Mouse (Mus musculus) c-Kit-positive CD71-negative TER-119-negative erythroid progenitor cells, embryonic 14.5 days (primary cell): Measurements from ENCODE around the gene Rnf8.

ENCODE experiments used
- DNase-seq: peaks from one replicate; pipeline ENCODE4 v3.0.0-alpha.2; 2013; ENCODE audit warnings: low read depth

The Rnf8 gene

DNA sequence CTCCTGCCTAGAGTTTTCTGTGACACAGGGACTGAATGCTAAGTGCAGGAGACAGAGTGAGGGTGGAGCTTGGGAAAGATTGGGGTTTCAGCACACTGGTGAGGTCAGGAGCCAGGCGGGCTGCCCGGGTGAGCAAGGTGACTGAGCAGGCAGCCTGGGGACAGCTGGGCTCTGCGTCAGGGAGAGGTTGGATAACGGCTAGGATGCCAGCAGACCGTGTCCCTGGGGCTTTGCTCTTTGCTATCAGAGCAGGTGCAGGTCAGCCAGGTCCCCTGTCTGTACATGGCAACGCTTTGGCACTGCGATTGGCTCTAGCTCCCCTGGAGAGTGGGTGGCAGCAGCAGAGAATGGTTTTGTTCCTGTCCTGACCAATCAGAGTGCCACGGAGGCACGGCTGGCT, 12.7 kb downstream of the Rnf8 start:
- DNase-seq: no peak

DNA sequence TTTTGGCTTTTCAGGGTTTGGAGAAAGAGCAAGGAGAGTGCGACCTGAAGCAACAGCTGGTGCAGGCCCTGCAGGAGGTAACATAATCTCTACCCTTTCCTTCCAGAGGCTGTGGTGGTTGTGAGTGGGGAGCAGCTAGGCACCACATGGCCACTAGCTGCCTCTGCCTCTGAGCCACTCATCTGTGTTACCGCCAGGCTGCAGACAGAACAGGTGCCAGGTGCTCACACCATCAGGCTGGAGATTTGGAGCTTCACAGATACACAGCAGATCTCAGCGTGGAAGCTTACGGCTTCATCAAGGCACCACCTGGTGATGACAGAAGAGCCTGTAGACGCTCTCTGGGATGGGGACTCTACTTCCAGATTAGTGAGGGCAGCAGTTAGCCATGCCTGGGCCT, 14.4 kb downstream of the Rnf8 start:
- no peak for DNase-seq

DNA sequence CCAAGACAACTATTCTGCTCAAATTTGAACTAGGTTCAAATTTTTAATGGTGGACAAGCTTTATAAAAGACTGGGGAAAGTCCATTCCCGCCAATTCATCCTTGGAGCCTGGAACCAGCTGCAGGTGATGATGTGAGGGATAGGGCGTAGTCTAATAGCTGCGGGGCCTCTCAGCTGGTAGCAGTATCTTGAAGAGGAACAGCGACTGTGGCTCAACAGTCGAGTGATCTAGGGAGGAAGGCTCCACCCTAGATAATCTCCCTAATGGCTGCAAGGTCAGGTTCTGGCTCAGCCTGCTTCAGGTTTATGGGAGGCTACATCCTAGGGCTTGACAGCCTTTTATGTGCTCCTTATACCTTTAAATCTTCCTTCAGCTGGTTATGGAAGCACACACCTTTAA, 15.0 kb downstream of the Rnf8 start:
- DNase-seq: no peak

DNA sequence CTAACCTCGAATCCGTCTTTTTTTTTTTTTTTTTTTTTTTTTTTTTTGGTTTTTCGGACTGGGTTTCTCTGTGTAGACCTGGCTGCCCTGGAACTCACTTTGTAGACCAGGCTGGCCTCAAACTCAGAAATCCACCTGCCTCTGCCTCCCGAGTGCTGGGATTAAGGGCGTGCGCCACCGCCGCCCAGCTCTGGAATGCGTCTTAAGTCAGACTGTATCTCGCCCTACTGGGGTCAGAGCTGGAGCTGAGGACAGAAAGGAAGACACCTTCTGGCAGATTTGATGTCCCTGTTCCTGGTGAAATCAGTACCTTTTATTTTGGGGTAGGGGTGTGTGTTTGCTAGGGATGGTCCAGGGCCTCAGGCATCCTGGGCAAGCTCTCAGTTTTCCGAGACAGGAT, 17.7 kb downstream of the Rnf8 start:
- no peak for DNase-seq

DNA sequence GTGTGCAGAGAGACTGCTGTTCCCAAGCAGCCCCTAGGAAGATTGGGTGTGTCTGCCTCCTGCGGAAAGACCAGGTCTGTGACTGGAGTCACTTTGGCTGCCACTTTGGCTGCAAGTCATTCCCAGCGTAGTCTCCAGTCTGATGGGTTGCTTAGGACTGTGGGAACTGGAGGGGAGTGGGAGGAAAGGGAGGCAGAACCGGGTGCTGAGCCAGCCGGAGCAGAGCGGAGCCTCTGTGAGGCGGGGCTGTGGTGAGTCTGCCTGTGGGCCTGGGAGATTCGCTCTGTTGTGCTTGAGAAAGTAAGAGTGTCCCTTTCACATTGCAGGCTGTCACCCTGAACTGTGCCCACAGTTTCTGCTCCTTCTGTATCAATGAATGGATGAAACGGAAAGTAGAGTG, 20.9 kb downstream of the Rnf8 start:
- DNase-seq: no peak

DNA sequence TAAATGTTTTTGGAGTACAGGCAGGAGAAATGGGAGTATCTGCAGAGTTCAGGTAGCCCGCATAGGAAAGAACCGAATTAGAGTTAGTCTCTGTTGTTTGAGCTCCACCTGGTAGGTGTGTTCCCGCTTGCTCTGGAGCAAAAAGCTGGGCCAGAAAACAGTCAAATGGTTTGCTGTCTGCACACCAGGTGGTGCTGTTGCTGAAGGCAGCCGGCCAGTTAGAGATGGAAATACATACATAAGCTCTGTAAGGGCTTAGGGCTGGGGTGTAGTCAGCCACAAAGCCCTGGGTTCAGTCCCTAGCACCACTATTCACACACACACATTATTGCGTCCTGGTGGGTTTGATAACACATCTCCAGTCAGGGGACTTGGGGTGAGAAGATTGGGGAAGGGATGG, 21.5 kb downstream of the Rnf8 start:
- no peak for DNase-seq

DNA sequence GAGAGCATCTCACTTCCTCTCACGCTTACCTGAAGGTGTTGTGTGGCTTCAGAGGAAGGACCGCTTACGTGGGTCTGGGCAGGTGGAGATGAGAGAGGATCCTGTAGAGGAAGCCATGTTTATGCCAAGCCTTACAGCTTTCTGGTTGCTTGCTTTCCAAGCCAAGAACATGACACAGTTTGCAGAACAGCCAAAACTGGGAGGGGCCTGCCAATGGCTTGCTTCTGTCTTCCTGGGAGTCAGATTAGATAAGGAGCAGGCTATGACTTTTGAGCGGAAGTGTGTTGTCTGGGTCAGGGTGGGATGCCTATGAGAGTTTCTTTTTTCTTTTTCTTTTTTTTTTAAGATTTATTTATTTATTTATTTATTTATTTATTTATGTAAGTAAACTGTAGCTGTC, 22.8 kb downstream of the Rnf8 start:
- DNase-seq: no peak

DNA sequence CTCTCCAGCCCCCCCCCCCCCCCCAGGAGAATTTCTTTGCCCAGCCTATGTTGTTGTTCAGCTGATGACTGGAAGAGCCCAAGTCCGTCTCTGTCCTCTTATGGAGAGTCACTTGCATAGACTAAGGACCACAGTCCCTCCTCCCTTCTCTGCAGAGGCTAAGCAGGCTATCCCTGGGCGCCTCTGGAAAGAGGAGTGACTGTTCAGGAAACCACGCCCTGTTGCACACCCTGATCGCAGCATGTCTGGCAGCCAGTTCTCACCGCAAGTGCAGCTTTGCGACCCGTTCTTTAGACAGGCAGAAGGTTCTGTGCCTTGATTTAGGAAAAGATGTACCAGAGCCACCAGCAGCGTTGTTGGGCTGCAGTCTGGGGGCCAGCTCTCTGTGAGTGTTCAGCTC, 23.3 kb downstream of the Rnf8 start:
- no peak for DNase-seq

DNA sequence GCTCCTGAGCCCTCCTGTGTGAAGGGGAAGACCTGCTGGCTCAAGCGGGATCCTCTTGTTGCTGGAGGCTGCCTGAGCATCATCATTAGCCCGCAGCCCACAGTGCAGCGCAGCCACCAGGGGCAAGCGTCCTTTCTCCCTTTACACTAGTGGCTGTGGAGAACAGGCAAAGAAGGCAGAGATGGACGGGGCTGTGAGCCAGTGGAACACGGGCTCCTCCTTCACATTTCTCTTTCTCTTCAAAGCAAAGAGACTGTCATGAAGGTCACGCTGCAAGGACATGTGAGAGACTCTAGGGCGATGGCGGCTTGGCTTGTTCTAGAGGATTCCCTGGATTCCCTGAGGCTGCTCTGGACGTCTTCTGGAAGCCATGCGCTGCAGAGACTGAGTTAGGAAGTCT, 26.4 kb downstream of the Rnf8 start:
- no peak for DNase-seq

DNA sequence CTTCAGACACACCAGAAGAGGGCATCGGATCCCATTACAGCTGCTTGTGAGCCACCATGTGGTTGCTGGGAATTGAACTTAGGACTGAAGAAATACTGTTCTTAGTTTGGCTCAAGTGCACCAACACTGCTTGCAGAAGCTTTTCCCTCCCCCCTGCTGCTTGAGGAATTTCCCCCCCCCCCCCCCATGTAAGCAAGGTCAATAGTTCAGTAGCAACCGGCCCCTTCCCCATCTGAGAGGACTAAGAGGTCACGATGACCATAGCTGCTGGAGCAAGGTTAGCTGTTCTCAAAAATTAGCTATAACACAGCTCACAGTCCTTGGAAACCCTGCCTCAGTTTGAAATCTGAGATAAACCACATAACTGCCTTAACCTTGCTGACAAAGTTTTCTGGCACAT, 27.6 kb downstream of the Rnf8 start:
- no peak for DNase-seq

DNA sequence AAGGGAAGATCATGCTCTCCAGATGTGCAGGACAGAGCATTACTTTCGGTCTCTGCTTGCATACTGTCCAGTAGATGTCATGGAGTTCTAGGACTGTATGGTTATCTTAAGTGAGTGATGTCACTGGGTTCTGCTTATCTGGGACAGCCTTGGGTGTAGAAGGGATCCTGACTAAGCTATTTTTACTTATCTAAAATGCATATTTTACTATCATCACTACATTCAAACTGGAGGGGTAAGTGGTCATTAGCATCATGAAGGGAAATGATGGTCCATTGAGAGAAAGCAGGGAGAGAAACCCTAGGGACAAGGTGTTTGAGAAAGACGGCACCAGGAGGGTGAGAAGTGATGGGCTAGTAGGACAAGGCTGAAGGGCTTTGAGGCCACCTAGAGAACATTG, 43.7 kb downstream of the Rnf8 start:
- no peak for DNase-seq

DNA sequence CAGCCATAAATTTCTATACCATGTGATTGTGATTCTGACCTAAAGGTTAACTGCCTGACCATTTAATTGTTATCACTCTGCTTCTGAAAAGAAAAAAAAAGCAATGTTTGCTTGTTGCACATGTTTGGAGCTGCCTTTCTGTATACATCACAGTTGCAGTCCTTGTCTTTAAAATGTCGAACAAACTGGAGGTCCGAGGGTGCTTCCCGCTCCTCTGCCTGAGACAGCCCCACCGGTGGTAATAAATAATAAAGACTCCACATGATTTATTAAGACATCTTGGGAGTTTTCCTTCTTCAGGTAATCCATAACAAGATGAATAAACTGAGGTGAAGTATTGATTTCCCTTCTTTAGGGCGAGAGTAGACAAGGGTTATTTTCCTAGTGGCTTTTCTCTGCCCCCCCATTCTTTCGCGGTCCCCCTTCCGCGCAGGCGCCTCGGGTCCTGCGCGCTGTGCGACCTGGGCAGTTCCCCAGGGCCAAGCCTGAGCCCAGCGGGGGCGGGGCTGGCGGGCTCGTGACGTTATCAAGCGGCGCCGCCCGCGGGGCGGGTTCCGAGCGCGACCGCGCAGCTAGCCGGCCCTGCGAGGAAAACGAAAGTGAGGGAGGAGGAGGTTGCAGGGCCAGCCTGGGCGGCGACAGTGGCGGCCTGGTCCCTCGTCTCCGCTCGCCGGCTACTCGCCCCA, 45.6 kb downstream of the Rnf8 start, which contains the start of gene Cmtr1:
Cmtr1 (plus strand) TSS at position 520 of the 686 bp plus-strand sequence.
- DNase-seq: peak; percentile 93

DNA sequence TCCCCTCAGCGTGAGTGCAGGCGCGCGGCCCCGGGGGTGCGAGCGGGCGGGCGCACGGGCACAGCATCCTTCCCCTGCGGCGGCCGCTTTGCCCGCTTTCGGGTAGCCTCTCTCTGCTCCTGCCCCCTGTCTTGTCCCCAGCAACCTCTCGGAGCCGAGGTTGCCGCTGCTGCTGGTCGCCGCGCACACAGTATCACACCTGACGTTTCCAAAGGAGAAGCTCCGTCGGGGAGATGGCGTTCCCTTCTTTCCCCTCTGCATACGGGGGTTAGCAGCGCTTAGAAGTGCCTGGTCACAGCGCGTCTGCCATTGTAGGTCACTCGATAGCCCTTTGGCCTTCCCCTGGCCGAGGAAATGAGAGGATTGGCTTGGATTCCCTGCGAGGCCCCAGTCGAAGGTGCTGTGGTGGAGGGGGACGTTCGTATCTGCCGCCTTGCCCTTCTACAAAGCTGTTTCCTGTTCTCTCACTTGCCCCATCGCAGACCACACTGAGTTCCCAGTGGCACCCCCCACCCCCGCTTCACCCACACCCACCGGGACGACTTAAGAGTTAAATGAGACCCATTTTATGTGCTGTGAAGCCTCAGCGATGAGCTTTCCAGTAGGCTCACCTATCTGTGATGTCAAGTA, 46.3 kb downstream of the Rnf8 start:
- no peak for DNase-seq

DNA sequence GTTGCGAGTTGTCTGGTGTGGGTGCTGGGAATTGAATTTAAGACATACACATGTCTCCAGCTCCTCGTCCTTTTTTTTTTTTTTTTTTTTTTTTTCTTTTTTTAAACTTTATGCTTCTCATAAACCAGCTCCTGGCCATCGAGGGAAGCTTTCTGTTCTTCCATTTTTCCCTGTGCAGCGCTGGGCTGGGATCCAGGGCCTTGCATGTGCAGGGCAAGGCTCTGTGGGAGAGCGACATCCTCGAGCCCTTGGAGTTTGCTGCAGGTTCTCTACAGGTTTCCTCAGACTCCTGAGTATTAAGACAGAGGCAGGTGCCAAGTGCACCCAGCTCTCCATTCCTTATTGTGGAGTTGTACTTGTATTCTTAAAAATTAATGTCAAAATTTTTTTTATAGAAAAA, 47.6 kb downstream of the Rnf8 start:
- no peak for DNase-seq

DNA sequence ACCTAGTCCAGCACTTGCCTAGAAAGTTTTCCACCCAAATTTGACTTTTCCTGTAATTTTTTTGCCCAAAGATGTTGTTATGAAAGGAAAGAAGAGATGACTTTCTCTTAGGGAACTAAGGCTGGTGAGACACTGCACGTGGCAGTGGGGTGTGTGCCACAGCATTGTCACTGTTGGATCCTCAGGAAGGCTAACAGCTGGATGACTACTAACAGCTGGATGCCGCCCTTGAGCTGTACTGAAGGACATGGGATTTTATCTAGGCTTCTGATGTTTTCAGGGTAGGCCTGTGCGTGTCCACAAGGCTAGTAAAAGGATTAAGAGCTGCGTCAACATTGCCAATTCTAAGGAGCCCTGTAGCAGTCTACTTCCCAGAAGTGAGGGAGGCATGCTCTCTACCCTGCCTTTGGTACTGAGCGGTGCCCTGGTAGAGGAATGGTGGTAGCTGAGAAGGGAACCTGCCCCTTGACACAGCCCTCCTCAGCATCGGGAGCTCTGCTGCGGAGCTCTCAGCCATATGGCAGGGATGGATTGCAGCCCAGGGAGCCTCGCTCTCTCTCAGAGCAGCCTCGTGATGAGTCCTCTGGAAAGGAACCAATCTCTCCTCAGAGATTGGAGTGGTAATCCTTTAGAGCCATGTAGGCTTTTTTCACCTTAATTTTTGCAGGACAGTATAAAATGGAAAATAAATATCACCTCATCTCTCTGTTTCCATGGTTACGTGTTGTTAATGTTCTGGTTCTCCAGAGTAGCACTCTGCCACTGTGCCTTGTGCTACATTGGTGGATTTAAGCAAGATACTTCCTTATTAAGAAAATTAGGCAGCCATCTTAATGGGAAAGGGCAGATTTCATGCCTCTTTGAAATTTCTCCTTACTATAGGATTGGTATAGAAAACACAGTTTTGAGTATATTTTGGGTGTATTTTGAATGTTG, 53.7 kb downstream of the Rnf8 start:
- no peak for DNase-seq

DNA sequence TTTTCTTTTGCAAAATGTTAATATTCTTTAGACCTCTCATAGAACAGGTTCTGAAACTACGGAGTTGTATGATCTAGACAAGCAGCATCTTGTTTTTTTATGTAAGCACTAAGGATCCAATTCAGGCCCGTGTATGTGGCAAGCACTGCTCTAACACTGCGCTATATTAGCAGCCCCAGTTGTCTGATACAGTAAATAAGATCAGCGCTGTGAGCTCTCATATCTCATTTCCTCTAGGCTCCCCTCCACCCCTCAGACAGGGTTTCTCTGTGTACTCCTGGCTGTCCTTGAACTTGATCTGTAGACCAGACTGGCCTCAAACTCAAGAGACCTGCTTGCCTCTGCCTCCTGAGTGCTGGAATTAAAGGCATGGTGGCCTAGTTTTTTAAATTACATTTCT, 54.4 kb downstream of the Rnf8 start:
- DNase-seq: no peak

DNA sequence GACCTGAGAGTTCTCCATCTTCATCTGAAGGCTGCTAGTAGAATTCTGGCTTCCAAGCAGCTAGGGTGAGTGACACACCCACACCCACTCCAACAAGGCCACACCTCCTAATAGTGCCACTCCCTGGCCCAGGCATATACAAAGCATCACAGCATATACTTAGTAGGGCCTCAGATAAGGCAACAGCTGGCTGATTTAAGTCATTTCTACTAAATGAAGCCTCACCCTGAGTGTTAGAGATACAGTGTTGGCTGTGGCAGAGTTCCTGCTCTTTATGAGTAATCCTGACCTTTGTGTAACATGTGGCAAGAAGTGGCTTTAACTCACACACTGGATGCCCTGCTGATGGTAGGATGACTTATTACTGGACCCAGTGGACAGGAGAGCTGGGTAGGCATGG, 55.3 kb downstream of the Rnf8 start:
- DNase-seq: peak; percentile 22

DNA sequence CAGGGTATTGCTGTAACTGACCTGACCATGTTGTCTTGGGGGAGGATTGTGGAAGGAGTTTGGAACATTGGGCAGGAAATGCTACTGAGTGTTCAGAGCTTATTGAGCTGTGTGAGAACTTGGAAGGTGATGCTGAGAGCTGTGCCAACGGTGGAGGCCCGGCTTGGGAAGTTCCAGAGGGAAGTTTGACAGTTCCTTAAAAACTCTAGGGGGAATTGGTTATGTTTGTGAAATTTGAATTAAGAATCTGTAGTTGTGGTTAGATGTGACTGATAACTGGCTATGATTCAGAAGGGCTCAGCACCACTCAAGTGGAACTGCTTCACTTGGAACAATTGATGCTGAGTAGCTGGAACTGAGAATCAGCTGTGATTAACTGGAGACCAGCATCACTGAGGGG, 56.4 kb downstream of the Rnf8 start:
- no peak for DNase-seq

DNA sequence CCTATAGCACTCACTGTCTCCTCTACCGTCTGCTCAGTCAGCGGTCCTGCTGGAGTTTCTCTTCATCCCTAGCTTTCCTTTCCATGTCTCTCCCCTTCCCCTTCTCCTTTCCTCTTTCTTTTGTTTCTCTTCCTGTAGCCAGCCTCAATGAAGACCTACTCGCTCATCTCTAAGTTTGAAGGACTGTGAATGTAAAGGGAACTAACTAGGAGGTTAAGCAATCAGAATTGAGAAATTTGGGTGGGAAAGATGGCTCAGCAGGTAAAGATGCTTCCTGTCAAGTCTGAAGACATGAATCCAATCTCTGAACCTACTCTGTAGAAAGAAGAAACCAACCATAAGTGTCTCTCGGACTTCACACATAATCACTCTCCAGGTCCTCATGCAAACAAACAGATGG, 58.7 kb downstream of the Rnf8 start:
- DNase-seq: no peak

DNA sequence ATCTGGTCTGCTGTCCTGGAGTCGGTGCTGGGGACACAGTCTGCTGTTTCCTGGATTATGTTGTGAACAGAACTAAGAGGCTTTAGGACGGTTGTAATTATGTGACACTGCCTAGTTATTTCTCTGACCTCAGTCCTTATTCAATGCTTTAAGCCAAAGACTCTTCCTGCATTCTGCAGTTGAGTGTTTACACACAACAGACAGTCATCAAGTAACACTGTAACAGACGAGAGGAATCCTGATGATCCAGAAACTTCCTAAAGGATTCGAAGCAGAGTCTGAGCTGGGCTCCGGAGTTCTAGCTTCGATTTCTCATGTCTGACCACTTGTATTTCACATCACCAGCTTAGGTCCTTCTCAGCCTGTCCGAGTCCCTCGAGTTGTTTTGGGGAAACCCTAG, 63.9 kb downstream of the Rnf8 start:
- no peak for DNase-seq

DNA sequence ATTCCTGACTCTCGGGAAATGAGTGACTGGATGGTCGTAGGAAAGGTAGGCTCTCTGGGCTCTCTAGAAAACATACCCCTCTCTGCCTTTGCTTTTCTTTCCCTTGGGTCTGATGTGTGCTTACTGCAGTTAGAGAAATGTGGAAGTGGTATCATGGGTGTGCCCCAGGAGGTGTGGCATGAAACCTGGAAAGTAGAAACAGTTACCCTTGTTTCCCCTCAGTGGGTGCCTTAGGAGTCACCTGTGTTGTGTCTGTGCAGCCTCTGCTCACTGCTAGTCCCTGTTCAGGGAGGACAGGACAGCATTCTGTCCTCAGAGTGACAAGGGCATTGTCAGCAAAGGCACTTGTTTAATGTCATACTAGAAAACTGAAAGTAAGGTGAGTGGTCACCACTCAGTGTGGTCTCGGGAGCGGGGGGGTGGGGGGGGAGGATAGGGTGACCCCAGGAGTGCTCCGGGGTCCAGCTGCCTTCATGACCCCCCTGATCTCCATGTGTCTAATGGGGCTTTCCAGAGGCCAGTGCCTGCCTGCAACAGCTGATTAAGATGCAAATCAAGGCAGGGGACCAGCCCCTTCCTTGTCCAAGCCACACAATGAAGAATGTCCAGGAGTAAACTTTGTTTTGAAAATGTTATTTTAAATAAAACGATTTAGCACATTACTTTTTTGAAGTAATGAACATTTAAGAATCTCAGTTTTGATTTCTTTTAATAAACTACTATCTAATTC, 64.6 kb downstream of the Rnf8 start:
- no peak for DNase-seq

DNA sequence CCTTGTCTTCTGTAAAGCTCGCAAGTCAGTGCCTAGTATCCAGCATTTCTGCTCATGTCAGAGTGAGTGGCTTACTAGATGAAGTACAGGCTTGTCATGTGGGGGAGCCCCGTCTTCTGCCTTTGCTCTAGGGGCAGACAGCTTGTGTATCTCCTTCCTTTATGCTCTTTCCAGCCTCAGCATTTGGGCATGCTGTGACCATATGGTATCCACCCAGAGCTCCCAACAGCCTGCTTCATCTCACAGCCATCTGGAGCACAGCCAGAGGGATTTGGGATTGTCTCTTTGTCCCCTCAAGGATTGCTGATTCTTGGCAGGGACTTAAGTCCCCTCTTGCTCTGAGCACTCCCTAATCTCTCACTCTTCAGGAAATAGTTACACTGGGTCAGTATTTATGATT, 65.6 kb downstream of the Rnf8 start:
- no peak for DNase-seq
